Mouse (Mus musculus): ENCODE measurements at regions not wholly inside any gene's neighbourhood (a gene's known extent, or its start where the extent isn't known, plus 50 kb on each side); places are given as distances from the start of the nearest gene placed in this dataset.

DNA sequence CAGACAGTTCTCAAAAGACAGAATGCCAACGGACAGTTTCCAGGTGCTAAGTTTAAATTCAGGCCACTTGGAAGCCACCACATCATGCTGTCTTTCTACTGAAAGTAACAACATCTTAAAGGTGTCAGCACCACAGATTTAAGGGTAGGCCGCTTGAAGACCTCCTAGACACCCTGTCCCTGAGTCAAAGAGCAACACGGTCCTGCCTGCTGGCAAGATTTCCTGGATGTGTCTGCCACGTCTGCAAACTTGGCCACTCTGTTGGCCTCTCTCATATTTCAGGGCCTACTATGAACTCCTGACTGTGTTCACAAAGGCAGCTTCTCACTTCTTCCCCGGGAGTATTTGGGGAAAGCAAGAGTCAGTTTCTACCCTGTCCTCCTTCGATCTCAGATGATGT is 194.7 kb upstream of the Esrrg start:
- Histone ChIP-seq H3K36me3 (ENCODE audit: control insufficient read depth, insufficient read depth) (no peaks in the 10 kb centered on the region), H3ac (ENCODE audit: control insufficient read depth, insufficient read length) (no peak overlapping the region), H3K27me3 (ENCODE audit: control insufficient read depth, insufficient read depth, insufficient read length) (no peaks in the 10 kb centered on the region), H3K79me2 (ENCODE audit: control insufficient read depth, insufficient read depth) (no peaks in the 10 kb centered on the region), H3K4me3 (no peak overlapping the region), H3K4me2 (ENCODE audit: low read depth) (no peak overlapping the region)
- no peak for TF ChIP-seq TCF3 (IDR thresholded peaks at IDR 0.05; ENCODE audit: insufficient read length, low read depth)
- TF ChIP-seq USF1 (IDR thresholded peaks at IDR 0.05; ENCODE audit: low read depth) = no peak
- no peak for TF ChIP-seq SRF (IDR thresholded peaks at IDR 0.05; ENCODE audit: control insufficient read depth, insufficient read length, low read depth)
- no peak for TF ChIP-seq CEBPB (IDR thresholded peaks at IDR 0.05; ENCODE audit: insufficient read depth, poor library complexity, severe bottlenecking)
- no peak for TF ChIP-seq TCF12 (IDR thresholded peaks at IDR 0.05; ENCODE audit: insufficient read depth, poor library complexity, severe bottlenecking)
- TF ChIP-seq MYOD1 (IDR thresholded peaks at IDR 0.05; ENCODE audit: control insufficient read depth in 1 of 3, insufficient read length in 2 of 3, low read depth in 2 of 3) = no peak
- no peak for TF ChIP-seq REST (IDR thresholded peaks at IDR 0.05; ENCODE audit: insufficient read depth, insufficient read length)
- no peak for TF ChIP-seq MAX (IDR thresholded peaks at IDR 0.05; ENCODE audit: low read depth)
- no peak for TF ChIP-seq MYOG (IDR thresholded peaks at IDR 0.05; ENCODE audit: control insufficient read depth in 1 of 3, insufficient read depth in 1 of 3, insufficient read length in 2 of 3, low read depth in 2 of 3)
- no peak for TF ChIP-seq POLR2A (IDR thresholded peaks at IDR 0.05; ENCODE audit: insufficient read length, low read depth)
- TF ChIP-seq POLR2AphosphoS2 (IDR thresholded peaks at IDR 0.05; ENCODE audit: insufficient read length, low read depth) = no peak
- TF ChIP-seq E2F4 (IDR thresholded peaks at IDR 0.05; ENCODE audit: insufficient read depth) = no peak

GRCm38 (mm10) chr1:187418186-187419140 is 190.1 kb upstream of the Esrrg start:
- Histone ChIP-seq H3K27me3 (ENCODE audit: control insufficient read depth, insufficient read depth, insufficient read length) (no peaks in the 10 kb centered on the region), H3K4me2 (ENCODE audit: low read depth) (no peak overlapping the region), H3K36me3 (ENCODE audit: control insufficient read depth, insufficient read depth) (no peaks in the 10 kb centered on the region), H3ac (ENCODE audit: control insufficient read depth, insufficient read length) (no peak overlapping the region), H3K4me3 (no peak overlapping the region), H3K79me2 (ENCODE audit: control insufficient read depth, insufficient read depth) (no peaks in the 10 kb centered on the region)
- TF ChIP-seq TCF3 (IDR thresholded peaks at IDR 0.05; ENCODE audit: insufficient read length, low read depth) (no peak), E2F4 (IDR thresholded peaks at IDR 0.05; ENCODE audit: insufficient read depth) (no peak), POLR2A (IDR thresholded peaks at IDR 0.05; ENCODE audit: insufficient read length, low read depth) (no peak), SRF (IDR thresholded peaks at IDR 0.05; ENCODE audit: control insufficient read depth, insufficient read length, low read depth) (no peak), CEBPB (IDR thresholded peaks at IDR 0.05; ENCODE audit: insufficient read depth, poor library complexity, severe bottlenecking) (no peak), REST (IDR thresholded peaks at IDR 0.05; ENCODE audit: insufficient read depth, insufficient read length) (no peak), POLR2AphosphoS2 (IDR thresholded peaks at IDR 0.05; ENCODE audit: insufficient read length, low read depth) (no peak)

DNA sequence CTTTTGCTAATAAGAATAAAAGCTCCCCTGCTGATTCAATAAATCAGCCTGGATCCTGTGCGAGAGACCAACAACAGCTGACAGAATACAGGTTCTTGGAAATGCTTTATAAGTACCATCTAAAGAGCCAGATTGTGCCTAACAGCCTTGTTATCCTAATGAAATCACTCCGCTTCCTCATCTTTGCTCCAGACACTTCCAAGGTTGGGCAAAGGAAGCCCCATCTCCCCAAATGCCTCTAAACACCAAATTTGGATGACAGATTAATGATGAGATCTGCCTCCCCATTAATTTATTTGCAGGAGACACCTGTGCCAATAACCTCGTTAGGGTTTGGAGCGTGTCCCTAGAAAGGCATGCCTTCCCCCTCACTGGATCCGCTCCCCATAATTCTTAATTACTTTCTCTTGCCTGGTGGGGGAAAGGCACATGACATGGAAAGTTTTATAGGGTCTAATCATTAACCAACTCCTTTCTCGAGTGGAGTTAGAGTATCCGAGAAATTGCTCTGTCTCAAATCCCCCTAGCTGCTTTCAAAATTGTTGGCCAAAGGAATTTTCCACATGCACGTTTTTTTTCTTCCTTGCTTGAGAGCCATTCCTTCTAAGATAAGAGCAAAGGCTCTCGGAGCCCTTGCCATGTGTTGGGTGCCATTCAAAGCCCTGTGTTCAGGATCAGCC is 179.9 kb upstream of the Esrrg start:
- no peaks in the 10 kb centered on the region for H3K79me2 ChIP-seq (ENCODE audit: control insufficient read depth, insufficient read depth)
- no peaks in the 10 kb centered on the region for H3K27me3 ChIP-seq (ENCODE audit: control insufficient read depth, insufficient read depth, insufficient read length)
- no peak for TF ChIP-seq E2F4 (IDR thresholded peaks at IDR 0.05; ENCODE audit: insufficient read depth)
- no peak for TF ChIP-seq TCF12 (IDR thresholded peaks at IDR 0.05; ENCODE audit: insufficient read depth, poor library complexity, severe bottlenecking)
- TF ChIP-seq REST (IDR thresholded peaks at IDR 0.05; ENCODE audit: insufficient read depth, insufficient read length) = no peak
- TF ChIP-seq MYOG (IDR thresholded peaks at IDR 0.05; ENCODE audit: control insufficient read depth in 1 of 3, insufficient read depth in 1 of 3, insufficient read length in 2 of 3, low read depth in 2 of 3) = no peak
- no peak for TF ChIP-seq SRF (IDR thresholded peaks at IDR 0.05; ENCODE audit: control insufficient read depth, insufficient read length, low read depth)
- no peak for TF ChIP-seq POLR2AphosphoS2 (IDR thresholded peaks at IDR 0.05; ENCODE audit: insufficient read length, low read depth)
- TF ChIP-seq USF1 (IDR thresholded peaks at IDR 0.05; ENCODE audit: low read depth) = no peak
- no peak for TF ChIP-seq POLR2A (IDR thresholded peaks at IDR 0.05; ENCODE audit: insufficient read length, low read depth)
- no peak for TF ChIP-seq CEBPB (IDR thresholded peaks at IDR 0.05; ENCODE audit: insufficient read depth, poor library complexity, severe bottlenecking)
- no peak for TF ChIP-seq TCF3 (IDR thresholded peaks at IDR 0.05; ENCODE audit: insufficient read length, low read depth)
- TF ChIP-seq MYOD1 (IDR thresholded peaks at IDR 0.05; ENCODE audit: control insufficient read depth in 1 of 3, insufficient read length in 2 of 3, low read depth in 2 of 3) = no peak
- no peak for TF ChIP-seq MAX (IDR thresholded peaks at IDR 0.05; ENCODE audit: low read depth)
- no peak overlapping the region for H3K4me3 ChIP-seq
- no peaks in the 10 kb centered on the region for H3K36me3 ChIP-seq (ENCODE audit: control insufficient read depth, insufficient read depth)
- no peak overlapping the region for H3ac ChIP-seq (ENCODE audit: control insufficient read depth, insufficient read length)
- H3K4me2 ChIP-seq (ENCODE audit: low read depth) = no peak overlapping the region

GRCm38 (mm10) chr1:187433716-187434634 is 174.6 kb upstream of the Esrrg start:
- H3K36me3 ChIP-seq (ENCODE audit: control insufficient read depth, insufficient read depth) = no peaks in the 10 kb centered on the region
- H3ac ChIP-seq (ENCODE audit: control insufficient read depth, insufficient read length) = no peak overlapping the region
- TF ChIP-seq TCF12 (IDR thresholded peaks at IDR 0.05; ENCODE audit: insufficient read depth, poor library complexity, severe bottlenecking) = no peak
- no peak for TF ChIP-seq USF1 (IDR thresholded peaks at IDR 0.05; ENCODE audit: low read depth)
- TF ChIP-seq CEBPB (IDR thresholded peaks at IDR 0.05; ENCODE audit: insufficient read depth, poor library complexity, severe bottlenecking) = no peak
- TF ChIP-seq MYOD1 (IDR thresholded peaks at IDR 0.05; ENCODE audit: control insufficient read depth in 1 of 3, insufficient read length in 2 of 3, low read depth in 2 of 3) = no peak
- TF ChIP-seq E2F4 (IDR thresholded peaks at IDR 0.05; ENCODE audit: insufficient read depth) = no peak
- no peak for TF ChIP-seq REST (IDR thresholded peaks at IDR 0.05; ENCODE audit: insufficient read depth, insufficient read length)
- no peak for TF ChIP-seq SRF (IDR thresholded peaks at IDR 0.05; ENCODE audit: control insufficient read depth, insufficient read length, low read depth)
- no peak for TF ChIP-seq TCF3 (IDR thresholded peaks at IDR 0.05; ENCODE audit: insufficient read length, low read depth)
- no peak for TF ChIP-seq POLR2AphosphoS2 (IDR thresholded peaks at IDR 0.05; ENCODE audit: insufficient read length, low read depth)
- H3K4me3 ChIP-seq = no peak overlapping the region
- no peaks in the 10 kb centered on the region for H3K27me3 ChIP-seq (ENCODE audit: control insufficient read depth, insufficient read depth, insufficient read length)
- H3K4me2 ChIP-seq (ENCODE audit: low read depth) = no peak overlapping the region
- no peaks in the 10 kb centered on the region for H3K79me2 ChIP-seq (ENCODE audit: control insufficient read depth, insufficient read depth)

Measured in myocyte (in vitro differentiated cells).